Mouse (Mus musculus): Measurements from ENCODE around the gene Tmem94. TPM values are rescaled to one million over a fixed set of nuclear protein-coding genes. Genes with fewer than 3 reads are reported as not detected.
"Not testable (repeated sequence)": the region's sequence is repeated elsewhere in the genome, so short reads cannot be mapped to it uniquely, and the experiment has no call there.

Gene Tmem94
- 10 to 100 TPM; 70.6 to 85.9 TPM for total RNA-seq (2021)
- polyA plus RNA-seq (2012; rRNA removed), result 158 and 165 TPM in 2 replicates
- long read RNA-seq, partial matches to known transcripts, result 10 of 14 reads
- long read RNA-seq, other reads (novel, unspliced or antisense), result 4 of 14 reads

DNA sequence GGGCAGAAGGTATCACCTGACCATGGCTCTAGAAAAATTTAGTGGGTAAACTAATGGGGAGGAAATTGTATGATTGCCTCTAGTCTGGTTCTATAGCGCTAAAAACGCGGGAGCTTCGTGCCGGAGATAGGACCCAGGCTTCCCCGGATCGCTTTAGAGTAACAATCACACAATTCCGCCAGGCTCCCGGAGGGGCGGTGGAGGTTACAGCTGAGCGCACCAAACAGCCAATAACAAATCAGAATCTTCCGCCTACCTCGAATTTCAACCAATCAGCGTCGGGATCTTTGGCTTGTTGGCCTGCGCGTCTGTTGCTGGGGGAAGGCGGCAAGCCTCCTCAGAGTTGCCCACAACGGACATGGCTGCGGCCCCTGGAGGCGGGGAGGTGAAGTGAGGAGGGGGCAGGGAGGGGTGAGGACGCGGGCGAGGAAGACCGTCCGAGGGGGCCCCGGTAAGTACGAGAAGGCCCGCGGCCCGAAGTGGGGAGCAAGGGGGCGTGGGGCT lies at the start of gene Tmem94:
Gene Tmem94 (plus strand): TSS at position 331 of the 504 bp plus-strand sequence.
- DNase-seq, result peak; percentile 98

DNA sequence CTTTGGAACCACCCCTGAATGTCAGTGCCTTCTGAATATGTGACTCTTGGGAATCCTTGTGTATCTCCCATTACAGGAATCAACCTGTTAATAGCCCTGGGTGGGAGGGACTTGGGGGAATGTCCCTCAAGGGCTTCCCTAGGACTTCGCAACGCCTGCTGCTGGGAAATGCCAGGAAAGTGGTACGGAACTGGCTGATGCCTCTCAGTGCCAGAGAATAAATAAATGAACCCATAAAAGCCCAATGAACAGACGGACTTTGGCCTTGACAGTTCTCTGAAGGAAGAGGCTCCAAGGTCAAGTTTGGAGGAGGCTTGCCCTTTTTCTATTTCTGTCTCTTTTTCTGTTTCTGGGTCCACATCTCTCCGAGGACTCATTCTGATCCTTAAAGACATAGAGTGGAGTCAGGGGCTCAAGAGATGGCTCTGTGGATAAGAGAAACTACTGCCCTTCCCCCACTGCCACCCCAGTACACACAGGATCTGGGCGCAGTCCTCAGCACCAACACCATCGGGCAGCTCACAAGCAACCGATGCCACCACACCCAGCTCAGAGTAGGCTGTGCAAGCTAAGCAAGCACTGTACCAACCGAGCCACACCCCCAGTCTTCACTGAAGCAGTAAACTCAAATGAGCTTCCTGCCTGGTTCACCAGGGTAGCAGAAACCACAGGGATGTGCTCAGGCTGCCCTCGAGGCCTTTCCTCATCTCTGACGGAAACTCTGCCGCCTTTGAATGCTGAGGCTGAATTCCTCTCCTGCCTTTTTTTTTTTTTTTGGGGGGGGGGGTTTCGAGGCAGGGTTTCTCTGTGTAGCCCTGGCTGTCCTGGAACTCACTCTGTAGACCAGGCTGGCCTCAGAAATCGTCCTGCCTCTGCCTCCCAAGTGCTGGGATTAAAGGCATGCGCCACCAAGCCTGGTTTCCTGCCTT lies 48.6 kb upstream of the Tmem94 start:
- DNase-seq, result no peak

DNA sequence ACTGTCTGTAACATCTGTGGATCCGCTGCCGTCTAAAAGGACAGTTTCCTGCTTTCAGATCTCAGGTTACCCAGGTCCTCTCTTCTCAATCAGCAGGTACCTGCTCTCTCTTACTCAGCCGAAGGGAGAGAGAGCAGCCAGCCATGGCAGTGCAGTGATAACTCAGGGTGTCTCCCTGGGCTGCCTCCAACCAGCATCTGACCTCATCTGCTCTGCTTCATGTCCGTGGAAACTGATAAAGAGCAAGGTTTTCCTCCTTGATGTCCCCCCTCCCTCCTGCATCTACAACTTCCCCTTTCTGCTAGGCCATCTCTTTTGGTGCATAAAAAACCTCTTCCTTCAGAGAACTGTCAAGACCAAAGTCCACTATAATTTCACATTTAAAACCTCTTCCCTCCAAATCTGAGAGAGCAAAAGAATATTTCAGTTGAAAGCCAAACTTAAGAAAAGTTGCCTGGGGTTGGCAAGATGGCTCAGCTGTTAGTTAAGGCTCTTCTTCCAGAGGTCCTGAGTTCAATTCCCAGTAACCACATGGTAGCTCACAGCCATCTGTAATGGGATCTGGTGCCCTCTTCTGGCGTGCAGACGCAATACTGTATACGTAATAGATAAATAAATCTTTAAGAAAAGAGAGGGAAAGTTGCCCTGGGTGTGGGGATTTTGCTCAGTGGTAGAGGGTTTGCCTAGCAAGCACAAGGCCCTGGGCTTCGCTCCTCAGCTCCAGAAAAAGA lies 47.4 kb upstream of the Tmem94 start:
- peak; percentile 45 for DNase-seq

DNA sequence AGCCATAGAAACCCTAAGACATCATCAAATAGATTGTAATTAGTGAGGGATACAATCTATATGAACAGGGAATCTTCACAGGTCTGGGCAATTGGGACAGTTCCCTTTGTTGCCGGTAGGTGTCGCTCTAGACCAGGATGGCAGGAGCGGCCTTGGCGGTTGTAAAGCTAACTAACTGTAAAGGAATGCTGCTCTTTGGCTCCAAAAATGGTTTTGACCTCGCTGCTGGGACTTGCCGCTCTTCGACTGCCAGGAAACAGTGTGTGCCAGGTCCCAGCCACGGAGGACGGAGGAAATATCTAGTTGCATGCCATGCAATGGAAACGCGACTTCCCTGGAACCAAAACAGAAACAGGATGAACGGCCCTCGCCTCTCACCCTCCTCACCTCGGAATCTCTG lies 42.6 kb upstream of the Tmem94 start:
- DNase-seq, result peak; percentile 90

DNA sequence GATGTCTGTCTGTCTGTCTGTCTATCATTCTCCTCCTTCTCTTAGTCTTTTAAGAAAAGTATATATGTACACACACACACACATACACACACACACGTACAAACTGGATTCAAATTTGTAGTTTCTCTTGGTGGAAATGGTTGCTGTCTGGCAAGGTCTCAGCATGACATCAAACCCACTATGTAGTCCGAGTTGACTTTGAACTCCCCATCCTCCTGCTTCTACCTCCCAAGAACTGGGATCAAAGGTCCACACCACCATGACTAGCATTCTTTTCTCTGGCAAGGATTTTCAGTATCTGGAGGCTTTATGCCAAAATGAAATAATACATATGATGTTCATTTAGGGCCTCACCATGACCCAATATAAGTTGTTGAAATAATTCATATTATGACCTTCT lies 42.0 kb upstream of the Tmem94 start:
- DNase-seq, result no peak

DNA sequence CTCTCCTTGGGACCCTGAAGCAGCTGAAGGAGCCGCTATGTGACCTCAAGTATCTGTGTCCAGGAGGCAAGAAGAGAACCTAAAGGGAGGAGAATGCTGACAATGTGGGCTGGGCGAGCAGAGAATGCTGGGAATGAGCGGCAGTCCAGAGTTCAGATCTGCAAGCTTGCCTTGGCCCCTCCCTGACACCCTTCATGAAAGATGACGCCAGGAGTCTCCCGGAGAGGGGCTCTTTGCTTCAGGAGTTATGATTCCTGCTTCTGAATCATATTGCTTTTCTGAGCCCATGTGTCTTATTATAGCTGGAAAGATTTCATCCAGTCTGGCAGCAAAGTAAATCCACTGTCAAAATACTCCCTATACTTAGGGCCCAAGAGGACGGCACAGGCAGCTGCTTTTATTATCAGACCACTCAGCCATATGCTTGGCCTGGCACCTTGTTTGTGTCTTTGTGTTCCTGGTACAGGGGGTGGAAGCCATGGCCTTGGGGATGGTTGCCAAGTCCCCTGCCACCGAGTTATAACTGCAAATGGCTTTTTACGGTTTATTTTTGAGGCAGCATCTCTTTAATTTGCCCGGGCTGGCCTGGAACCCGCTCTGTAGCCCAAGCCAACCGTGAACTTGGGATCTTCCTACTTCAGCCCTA lies 31.1 kb upstream of the Tmem94 start:
- DNase-seq, result no peak

DNA sequence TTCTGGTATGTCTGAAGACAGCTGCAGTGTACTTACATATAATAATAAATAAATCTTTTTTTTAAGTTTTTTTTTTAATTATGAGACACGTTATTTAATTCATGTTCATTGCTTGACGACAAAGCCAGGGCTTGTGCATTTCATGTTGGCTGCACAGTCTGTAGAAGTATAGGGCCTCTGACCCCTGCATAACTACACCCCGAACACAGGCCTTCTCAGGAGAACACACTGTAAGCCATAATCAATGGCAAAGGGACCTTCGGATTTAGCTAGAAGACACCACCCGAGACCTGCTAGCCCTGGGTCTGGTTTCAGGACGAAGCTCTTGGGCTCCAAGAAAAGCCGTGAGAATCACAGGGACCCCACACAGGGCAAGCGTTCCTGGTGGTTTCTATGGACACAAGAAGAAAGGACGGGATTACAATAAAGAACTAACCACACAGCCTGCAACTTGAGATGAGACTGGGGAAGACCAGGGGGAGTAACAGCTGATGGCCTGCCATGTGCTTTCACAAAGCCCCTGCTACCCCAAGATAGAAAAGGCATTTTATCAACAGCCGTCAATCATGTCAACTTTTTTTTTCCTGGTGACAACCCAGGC lies 27.5 kb upstream of the Tmem94 start:
- no peak for DNase-seq

DNA sequence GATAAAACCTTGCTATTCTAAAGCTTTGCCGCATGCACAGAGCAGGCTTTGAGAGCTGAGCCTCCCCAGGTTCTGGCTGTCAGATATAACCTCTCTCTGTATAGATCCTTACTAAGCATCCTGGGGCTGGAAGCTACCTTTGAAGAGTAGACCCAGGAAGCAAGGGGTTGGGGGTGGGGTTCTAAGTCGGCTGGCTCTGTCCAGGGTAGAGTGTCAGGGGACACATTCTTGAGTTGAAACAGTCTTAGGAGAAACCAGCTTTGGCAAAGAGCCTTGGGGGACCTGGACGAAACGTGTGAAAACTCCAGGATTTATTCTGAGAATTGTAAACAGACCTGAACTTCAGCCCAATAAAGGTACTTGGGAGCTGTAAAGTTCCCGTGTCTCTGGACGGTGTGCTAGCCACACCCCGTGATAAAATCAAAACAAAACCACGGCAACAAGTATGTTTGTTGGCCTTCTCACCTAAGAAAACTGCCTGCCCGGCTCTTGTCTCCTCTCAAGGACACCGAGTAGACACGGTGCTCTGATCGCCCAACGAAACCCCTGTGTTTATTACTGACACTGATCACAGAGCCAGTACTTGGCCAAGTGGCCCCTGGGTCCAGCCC lies 26.9 kb upstream of the Tmem94 start:
- no peak for DNase-seq

DNA sequence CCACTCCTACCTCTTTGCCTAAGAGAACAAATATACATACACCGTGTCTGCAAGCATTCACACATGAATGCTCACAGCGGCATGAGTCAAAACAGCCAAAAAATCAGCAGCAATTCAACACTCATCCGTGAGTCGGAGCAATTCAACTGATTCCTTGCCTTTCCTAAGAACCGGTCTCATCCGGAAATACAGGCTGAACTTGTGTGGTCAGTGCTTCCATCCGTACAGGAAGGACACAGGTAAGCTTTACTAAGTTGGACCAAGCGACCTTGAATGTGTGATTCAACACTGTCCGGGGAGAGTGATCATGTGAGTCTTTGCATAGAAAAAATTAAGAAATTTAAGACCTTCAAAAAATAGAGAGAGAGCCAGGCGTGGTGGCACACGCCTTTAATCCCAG lies 24.2 kb upstream of the Tmem94 start:
- DNase-seq, result no peak

DNA sequence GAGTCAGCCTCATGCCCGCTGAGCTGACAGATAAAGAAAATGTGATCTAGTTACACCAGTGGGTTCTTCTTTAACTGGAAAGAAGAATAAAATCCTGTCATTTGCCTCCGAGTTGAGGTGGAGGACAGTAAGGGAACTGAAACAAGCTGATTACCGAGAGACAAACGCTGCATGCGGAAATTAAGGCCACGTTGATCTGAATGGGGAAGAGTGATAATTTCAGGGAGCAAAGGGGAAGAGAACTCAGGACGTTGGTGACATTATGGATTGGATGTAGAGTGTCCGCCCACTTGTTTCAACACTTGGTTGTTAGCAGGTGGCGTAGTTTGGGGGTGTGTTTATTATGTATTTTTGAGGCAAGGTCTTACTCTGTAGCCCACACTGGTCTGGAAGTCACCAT lies 22.3 kb upstream of the Tmem94 start:
- no peak for DNase-seq

DNA sequence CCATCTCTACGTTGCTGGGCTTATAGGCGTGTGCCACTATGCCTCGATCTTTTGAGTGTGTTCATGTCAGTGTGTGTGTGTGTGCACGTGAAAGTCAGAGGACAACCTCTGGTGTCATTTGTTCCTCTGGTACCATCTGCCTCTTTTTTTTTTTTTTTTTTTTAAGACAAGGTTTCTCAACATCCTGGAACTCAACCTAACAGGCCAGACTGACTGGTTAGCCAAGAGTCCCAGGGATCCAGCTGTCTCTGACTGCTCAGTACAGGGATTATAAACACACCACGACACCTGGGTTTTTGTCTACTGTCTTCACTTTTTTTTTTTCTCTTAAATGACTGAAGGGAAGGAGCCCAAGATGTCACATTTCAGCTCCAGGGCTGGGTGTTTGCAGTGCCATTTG lies 20.8 kb upstream of the Tmem94 start:
- DNase-seq, result no peak

DNA sequence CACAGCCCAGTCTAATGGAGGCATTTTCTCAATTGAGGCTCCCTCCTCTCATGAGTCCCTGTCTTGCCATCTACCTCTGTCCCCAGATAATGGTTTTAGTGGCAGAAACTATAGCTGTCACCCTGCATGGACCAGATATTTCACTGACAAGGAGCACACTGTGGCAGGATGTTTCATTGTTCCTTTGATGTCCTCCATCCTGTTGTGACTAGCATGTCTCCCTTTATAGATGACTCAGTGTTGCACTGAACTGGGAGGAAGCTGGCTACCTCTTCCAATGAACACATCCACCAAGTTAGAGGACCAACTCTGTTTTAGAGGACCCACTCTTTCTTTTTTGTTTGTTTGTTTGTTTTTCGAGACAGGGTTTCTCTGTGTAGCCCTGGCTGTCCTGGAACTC lies 19.1 kb upstream of the Tmem94 start:
- no peak for DNase-seq

DNA sequence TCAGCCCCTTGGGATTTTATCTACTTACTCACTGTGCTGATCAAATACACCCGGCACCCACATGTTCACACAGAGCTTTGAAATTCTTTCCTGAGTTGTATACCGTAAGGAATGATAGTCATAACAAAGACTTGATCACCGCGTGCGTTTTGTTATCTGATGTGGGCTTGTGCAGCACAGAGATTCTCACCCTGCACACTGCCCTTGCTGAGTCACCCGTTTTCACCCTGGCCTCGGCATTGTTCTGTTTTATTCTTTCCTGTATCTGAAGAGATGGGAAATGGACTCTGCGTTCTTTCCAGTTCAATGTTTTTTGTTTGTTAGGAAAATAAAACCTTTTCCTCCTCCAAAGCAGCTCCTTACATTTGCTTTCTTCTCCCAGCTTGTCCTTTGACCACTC lies 18.5 kb upstream of the Tmem94 start:
- peak; percentile 40 for DNase-seq

DNA sequence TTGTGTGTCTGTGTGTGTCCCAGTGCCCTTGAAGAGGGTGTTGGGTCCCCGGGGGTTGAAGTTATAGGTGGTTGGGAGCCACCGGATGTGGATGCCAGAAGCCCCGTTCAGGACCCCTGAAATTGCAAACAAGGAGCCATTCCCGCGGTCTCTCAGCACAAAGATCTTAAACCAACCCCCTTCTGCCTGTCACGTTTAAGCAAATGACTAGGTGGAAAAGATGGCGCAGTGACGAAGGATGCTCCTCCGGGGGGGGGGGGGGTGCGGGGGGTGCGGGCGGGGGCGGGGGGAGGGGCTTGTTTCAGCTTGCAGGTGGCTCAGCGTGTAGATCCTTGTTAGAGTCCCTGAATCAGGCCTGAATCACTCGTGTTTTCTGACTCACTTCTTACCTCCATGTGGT lies 17.9 kb upstream of the Tmem94 start:
- DNase-seq, result no peak

DNA sequence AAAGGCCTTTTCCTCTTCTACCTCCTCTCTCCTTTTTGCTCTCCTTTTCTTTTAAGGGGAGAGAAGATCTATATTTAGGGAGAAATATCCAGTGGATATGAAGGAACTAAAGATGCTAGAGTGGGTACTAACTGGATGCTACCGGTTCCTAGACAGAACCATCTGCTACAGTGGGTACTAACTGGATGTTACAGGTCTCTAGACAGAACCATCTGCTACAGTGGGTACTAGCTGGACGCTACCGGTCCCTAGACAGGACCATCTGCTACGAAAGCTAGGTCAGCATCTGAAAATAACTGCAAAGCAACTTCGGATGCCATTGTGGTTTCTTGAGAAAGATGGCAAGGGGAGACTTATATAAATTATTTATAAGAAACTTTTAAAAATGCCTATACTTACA lies 15.4 kb upstream of the Tmem94 start:
- DNase-seq, result no peak

DNA sequence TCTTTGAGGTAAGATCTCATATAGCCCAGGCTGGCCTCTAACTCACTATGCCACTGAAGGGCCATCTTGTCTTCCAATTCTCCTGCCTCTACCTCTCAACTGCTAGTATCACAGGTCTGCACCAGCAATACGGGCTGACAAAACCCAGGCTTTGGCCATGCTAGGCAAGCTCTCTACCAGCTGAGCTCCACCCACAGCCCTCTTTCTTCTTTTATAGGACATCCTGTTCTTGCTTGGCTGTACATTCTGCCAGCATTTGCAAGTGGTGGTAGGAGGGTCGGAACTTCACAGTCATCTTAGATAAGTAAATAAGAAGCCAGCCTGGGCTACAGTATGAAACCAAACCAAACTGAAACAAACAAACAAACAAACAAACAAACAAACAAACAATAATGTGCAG lies 13.5 kb upstream of the Tmem94 start:
- no peak for DNase-seq

DNA sequence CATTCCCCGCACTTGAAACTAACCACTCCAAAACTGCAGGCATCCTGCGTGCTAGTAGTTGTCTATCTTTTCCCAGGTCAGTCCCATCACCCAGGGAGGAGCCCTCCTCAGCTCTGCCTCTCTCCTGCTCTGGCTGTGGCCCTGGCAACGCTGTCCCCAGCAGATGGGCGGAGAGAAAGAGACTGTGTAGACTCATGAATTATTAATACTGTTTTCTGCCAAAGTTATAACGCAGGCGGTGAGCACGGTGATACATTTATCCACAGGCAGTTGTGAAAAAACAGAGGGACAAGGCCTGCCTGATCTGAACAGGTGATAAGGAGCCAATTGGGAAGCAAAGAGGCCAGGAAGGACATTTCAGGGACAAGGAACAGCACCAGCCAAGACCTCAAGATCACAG lies 12.6 kb upstream of the Tmem94 start:
- no peak for DNase-seq

DNA sequence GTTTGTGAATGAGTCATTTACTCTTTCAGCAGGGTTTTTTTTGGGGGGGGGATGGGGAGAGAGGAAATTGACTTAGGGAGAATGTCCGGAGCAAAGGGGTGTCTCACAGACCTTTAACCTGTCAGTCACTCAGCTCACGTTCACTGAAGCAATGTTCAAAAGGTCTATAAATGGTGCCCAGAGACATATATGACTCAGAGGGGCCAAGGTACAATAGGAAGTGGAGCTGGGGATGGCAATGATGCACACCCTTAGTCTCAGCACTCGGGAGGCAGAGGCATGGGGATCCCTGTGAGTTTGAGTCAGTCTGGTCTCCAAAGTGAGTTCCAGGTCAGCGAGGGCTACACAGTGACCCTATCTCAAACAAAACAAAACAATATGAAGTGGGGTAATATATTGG lies 11.7 kb upstream of the Tmem94 start:
- no peak for DNase-seq

DNA sequence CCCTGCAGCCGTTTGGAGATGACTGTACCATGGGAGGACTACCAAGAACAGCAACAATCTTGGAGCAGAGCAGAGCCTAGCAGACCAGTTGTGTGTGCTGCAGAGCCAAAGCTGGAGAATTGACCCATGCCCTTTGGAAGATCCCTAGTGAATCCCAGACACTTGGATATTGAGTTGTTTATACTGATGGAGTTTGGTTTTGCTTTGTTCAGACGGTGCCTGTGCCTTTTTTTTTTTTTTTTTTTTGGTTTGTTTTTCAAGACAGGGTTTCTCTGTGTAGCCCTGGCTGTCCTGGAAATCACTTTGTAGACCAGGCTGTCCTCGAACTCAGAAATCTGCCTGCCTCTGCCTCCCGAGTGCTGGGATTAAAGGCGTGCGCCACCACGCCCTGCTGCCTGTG lies 3.1 kb upstream of the Tmem94 start:
- not testable (repeated sequence) for DNase-seq

DNA sequence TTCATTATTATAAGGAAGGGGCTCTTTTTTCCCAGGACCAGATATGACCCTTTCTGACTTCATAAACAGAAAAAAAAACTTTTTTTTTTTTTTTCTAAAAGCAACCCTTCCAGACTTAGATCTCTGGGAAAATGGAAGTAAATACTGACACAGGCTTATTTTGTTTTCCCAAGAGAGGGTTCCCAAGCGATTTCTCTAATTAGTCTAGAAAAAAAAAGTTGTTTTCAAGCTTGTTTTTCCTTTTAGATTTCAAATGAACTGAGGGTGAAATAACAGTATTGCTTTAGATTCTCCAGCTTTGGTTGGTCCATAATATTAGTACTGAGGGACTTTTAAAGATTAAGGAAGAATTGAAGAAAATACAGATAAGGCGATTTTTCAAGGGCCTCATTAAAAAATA lies 535 bp upstream of the Tmem94 start:
- no peak for DNase-seq

DNA sequence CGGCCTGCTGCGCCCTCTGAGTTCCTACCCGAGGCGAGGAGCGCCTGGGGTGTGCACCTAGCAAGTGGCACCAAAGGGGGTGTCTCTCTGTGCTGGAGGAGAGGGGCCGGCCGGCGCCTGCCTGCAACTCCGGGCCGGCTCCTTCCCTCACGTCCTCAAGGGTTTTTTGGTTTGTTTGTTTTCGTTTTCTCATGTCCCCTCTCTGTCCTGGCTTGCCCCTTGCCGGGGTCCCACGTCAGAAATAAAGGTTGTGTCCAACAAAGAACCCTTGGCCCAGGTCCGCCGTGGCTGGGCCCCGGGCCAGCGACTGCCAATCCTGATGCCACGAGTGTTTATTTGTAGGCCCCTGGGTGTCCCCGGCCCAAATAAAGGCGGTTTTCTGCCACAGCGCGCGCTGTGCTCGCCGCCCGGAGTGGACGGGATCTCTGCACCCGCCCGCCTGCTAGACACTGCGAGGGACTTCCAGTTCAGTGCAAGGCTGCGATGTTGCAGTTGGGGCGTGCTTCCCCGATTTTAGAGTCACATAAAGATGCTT lies 441 bp downstream of the Tmem94 start:
- DNase-seq, result no peak

Measured in adrenal gland, adult 2 months (tissue).